Mouse (Mus musculus): Measurements from ENCODE around the gene Cenpi. TPM values are rescaled to one million over a fixed set of nuclear protein-coding genes. Genes with fewer than 3 reads are reported as not detected.

Gene Cenpi
- 5.5 and 6.4 TPM in 2 replicates for polyA plus RNA-seq (2012; rRNA removed)

- Histone ChIP-seq H3K27me3 (ENCODE audit: control insufficient read depth, insufficient read depth, low read length) (no peaks in the 10 kb centered on the region), H3K4me1 (replicated peaks; ENCODE audit: control insufficient read depth, insufficient read depth, low read length) (no peaks in the 10 kb centered on the region), H3K4me3 (ENCODE audit: control insufficient read depth, insufficient read depth, low read length) (peak within 1 kb of the TSS; percentile 56), H3K36me3 (ENCODE audit: control insufficient read depth, insufficient read depth, low read length) (no peaks in the 10 kb centered on the region), H3K27ac (ENCODE audit: control insufficient read depth, insufficient read depth, low read length) (no peak within 1 kb of the TSS)
- WGBS: 6% methylated on average over 36 of the region's 36 CpGs
- TF ChIP-seq CTCF (IDR thresholded peaks at IDR 0.05; ENCODE audit: borderline replicate concordance, control insufficient read depth, extremely low read depth, insufficient read depth, low read length, poor library complexity): peak; percentile 43; the same call in 1 of the 2 replicates
- TF ChIP-seq POLR2A (IDR thresholded peaks at IDR 0.05; ENCODE audit: control insufficient read depth, extremely low read depth, insufficient read depth, low read length, poor library complexity): 0 out of 2 replicates have a peak, but pooled peaks have one; percentile 40
- peak; percentile 88 for DNase-seq
Measured at GRCm38 (mm10) chrX:134307534-134308274, at the start of gene Cenpi. Gene Cenpi, plus strand, starts transcription at chrX:134308084.

GRCm38 (mm10) chrX:134261191-134261590 lies 46.7 kb upstream of the Cenpi start:
- H3K4me1 ChIP-seq (replicated peaks; ENCODE audit: control insufficient read depth, insufficient read depth, low read length): no peaks in the 10 kb centered on the region
- no peaks in the 10 kb centered on the region for H3K27me3 ChIP-seq (ENCODE audit: control insufficient read depth, insufficient read depth, low read length)
- H3K36me3 ChIP-seq (ENCODE audit: control insufficient read depth, insufficient read depth, low read length): peaks cover 17% of the 10 kb centered on the region; the same call in 1 of the 2 replicates
- no peak overlapping the region for H3K27ac ChIP-seq (ENCODE audit: control insufficient read depth, insufficient read depth, low read length)
- TF ChIP-seq POLR2A (IDR thresholded peaks at IDR 0.05; ENCODE audit: control insufficient read depth, extremely low read depth, insufficient read depth, low read length, poor library complexity): no peak
- TF ChIP-seq CTCF (IDR thresholded peaks at IDR 0.05; ENCODE audit: borderline replicate concordance, control insufficient read depth, extremely low read depth, insufficient read depth, low read length, poor library complexity): no peak
- 91% methylated on average over 5 of the region's 5 CpGs for WGBS
- H3K4me3 ChIP-seq (ENCODE audit: control insufficient read depth, insufficient read depth, low read length): no peak overlapping the region
- no peak for DNase-seq

GRCm38 (mm10) chrX:134262129-134262528 lies 45.8 kb upstream of the Cenpi start:
- whole genome bisulfite sequencing: 96% methylated on average over 11 of the region's 11 CpGs
- Histone ChIP-seq H3K27me3 (ENCODE audit: control insufficient read depth, insufficient read depth, low read length) (no peaks in the 10 kb centered on the region), H3K4me1 (replicated peaks; ENCODE audit: control insufficient read depth, insufficient read depth, low read length) (no peaks in the 10 kb centered on the region), H3K4me3 (ENCODE audit: control insufficient read depth, insufficient read depth, low read length) (no peak overlapping the region), H3K27ac (ENCODE audit: control insufficient read depth, insufficient read depth, low read length) (no peak overlapping the region), H3K36me3 (ENCODE audit: control insufficient read depth, insufficient read depth, low read length) (peaks cover 17% of the 10 kb centered on the region; the same call in 1 of the 2 replicates)
- TF ChIP-seq CTCF (IDR thresholded peaks at IDR 0.05; ENCODE audit: borderline replicate concordance, control insufficient read depth, extremely low read depth, insufficient read depth, low read length, poor library complexity) (no peak), POLR2A (IDR thresholded peaks at IDR 0.05; ENCODE audit: control insufficient read depth, extremely low read depth, insufficient read depth, low read length, poor library complexity) (no peak)
- DNase-seq: no peak

- DNase-seq: no peak
- no peak overlapping the region for H3K27ac ChIP-seq (ENCODE audit: control insufficient read depth, insufficient read depth, low read length)
- H3K27me3 ChIP-seq (ENCODE audit: control insufficient read depth, insufficient read depth, low read length): no peaks in the 10 kb centered on the region
- no peak overlapping the region for H3K4me3 ChIP-seq (ENCODE audit: control insufficient read depth, insufficient read depth, low read length)
- 36% methylated on average over 6 of the region's 6 CpGs for WGBS
- TF ChIP-seq POLR2A (IDR thresholded peaks at IDR 0.05; ENCODE audit: control insufficient read depth, extremely low read depth, insufficient read depth, low read length, poor library complexity) (no peak), CTCF (IDR thresholded peaks at IDR 0.05; ENCODE audit: borderline replicate concordance, control insufficient read depth, extremely low read depth, insufficient read depth, low read length, poor library complexity) (no peak)
- H3K36me3 ChIP-seq (ENCODE audit: control insufficient read depth, insufficient read depth, low read length): no peaks in the 10 kb centered on the region
- peaks cover 4% of the 10 kb centered on the region for H3K4me1 ChIP-seq (replicated peaks; ENCODE audit: control insufficient read depth, insufficient read depth, low read length)
Measured at GRCm38 (mm10) chrX:134275715-134276114, 32.2 kb upstream of the Cenpi start.

- Histone ChIP-seq H3K27ac (ENCODE audit: control insufficient read depth, insufficient read depth, low read length) (no peak within 1 kb of the TSS), H3K27me3 (ENCODE audit: control insufficient read depth, insufficient read depth, low read length) (no peaks in the 10 kb centered on the region), H3K4me3 (ENCODE audit: control insufficient read depth, insufficient read depth, low read length) (peak within 1 kb of the TSS; percentile 67), H3K36me3 (ENCODE audit: control insufficient read depth, insufficient read depth, low read length) (no peaks in the 10 kb centered on the region), H3K4me1 (replicated peaks; ENCODE audit: control insufficient read depth, insufficient read depth, low read length) (peaks cover 4% of the 10 kb centered on the region)
- TF ChIP-seq CTCF (IDR thresholded peaks at IDR 0.05; ENCODE audit: borderline replicate concordance, control insufficient read depth, extremely low read depth, insufficient read depth, low read length, poor library complexity) (no peak), POLR2A (IDR thresholded peaks at IDR 0.05; ENCODE audit: control insufficient read depth, extremely low read depth, insufficient read depth, low read length, poor library complexity) (no peak)
- WGBS: under 1% methylated on average over 19 of the region's 26 CpGs
- DNase-seq: peak; percentile 66
Measured at GRCm38 (mm10) chrX:134276275-134277160, 31.4 kb upstream of the Cenpi start, which contains the start of gene Trmt2b. Gene Trmt2b, minus strand, starts transcription at chrX:134276984.

- no peak for TF ChIP-seq POLR2A (IDR thresholded peaks at IDR 0.05; ENCODE audit: control insufficient read depth, extremely low read depth, insufficient read depth, low read length, poor library complexity)
- no peak for TF ChIP-seq CTCF (IDR thresholded peaks at IDR 0.05; ENCODE audit: borderline replicate concordance, control insufficient read depth, extremely low read depth, insufficient read depth, low read length, poor library complexity)
- 96% methylated on average over 3 of the region's 3 CpGs for WGBS
- no peak overlapping the region for H3K4me3 ChIP-seq (ENCODE audit: control insufficient read depth, insufficient read depth, low read length)
- no peak overlapping the region for H3K27ac ChIP-seq (ENCODE audit: control insufficient read depth, insufficient read depth, low read length)
- H3K36me3 ChIP-seq (ENCODE audit: control insufficient read depth, insufficient read depth, low read length): no peaks in the 10 kb centered on the region
- no peak for DNase-seq
- peaks cover 3% of the 10 kb centered on the region for H3K4me1 ChIP-seq (replicated peaks; ENCODE audit: control insufficient read depth, insufficient read depth, low read length)
- no peaks in the 10 kb centered on the region for H3K27me3 ChIP-seq (ENCODE audit: control insufficient read depth, insufficient read depth, low read length)
Measured at GRCm38 (mm10) chrX:134280531-134280930, 27.4 kb upstream of the Cenpi start.
